Mouse (Mus musculus) E14TG2a.4 (cell line): Measurements from ENCODE around the gene Pdzd11.

Experiments used
- H3K27me3 ChIP-seq: 2 replicates; pipeline ENCODE4 v1.6.1; 2014; ENCODE audit warnings: low read length, control low read depth; ENCODE audit not compliant: insufficient read depth
- H3K36me3 ChIP-seq: 2 replicates; pipeline ENCODE4 v1.6.1; 2014; ENCODE audit warnings: low read length, control low read depth; ENCODE audit not compliant: insufficient read depth
- H3K4me1 ChIP-seq: replicated peaks from 2 replicates; pipeline ENCODE4 v1.6.1; 2014; ENCODE audit warnings: low read depth, low read length, control low read depth
- H3K4me3 ChIP-seq: replicated peaks from 2 replicates; pipeline ENCODE4 v1.5.1; 2014; ENCODE audit warnings: mild to moderate bottlenecking, low read length
- H3K9me3 ChIP-seq: 2 replicates; pipeline ENCODE4 v1.6.1; 2014; ENCODE audit warnings: low read length, control low read depth
- CTCF ChIP-seq: conservative IDR thresholded peaks from 2 replicates; pipeline ENCODE4 v1.5.1; 2014; ENCODE audit warnings: low read length
- NANOG ChIP-seq: IDR thresholded peaks from 2 replicates; pipeline ENCODE4 v1.6.1; 2014; ENCODE audit warnings: borderline replicate concordance, low read length, mixed read lengths
- POU5F1 ChIP-seq: IDR thresholded peaks from 2 replicates; pipeline ENCODE4 v1.6.1; 2014; ENCODE audit warnings: low read length, borderline replicate concordance

Gene Pdzd11

GRCm38 (mm10) chrX:100625802-100626793, at the start of gene Pdzd11:
TSS of gene Pdzd11 (minus strand) at chrX:100626568.
- Histone ChIP-seq H3K9me3 (no peaks in the 10 kb centered on the region), H3K4me1 (peaks cover 13% of the 10 kb centered on the region; the same call in 1 of the 2 replicates), H3K27me3 (no peaks in the 10 kb centered on the region), H3K4me3 (peak within 1 kb of the TSS; percentile 88), H3K36me3 (peaks cover 37% of the 10 kb centered on the region)
- TF ChIP-seq CTCF (no peak), POU5F1 (no peak)

GRCm38 (mm10) chrX:100664825-100665224, 38.5 kb upstream of the Pdzd11 start:
- Histone ChIP-seq H3K9me3 (no peaks in the 10 kb centered on the region), H3K27me3 (no peaks in the 10 kb centered on the region), H3K4me3 (no peak overlapping the region), H3K36me3 (peaks cover 23% of the 10 kb centered on the region), H3K4me1 (no peaks in the 10 kb centered on the region)
- TF ChIP-seq NANOG = no peak
- no peak for TF ChIP-seq CTCF
- TF ChIP-seq POU5F1 = no peak

GRCm38 (mm10) chrX:100652848-100653247, 26.5 kb upstream of the Pdzd11 start:
- no peaks in the 10 kb centered on the region for H3K27me3 ChIP-seq
- TF ChIP-seq CTCF (no peak; the same call in 1 of the 2 replicates), NANOG (no peak), POU5F1 (no peak)
- H3K9me3 ChIP-seq = no peaks in the 10 kb centered on the region
- peaks cover 10% of the 10 kb centered on the region; the same call in 1 of the 2 replicates for H3K36me3 ChIP-seq
- H3K4me1 ChIP-seq = no peaks in the 10 kb centered on the region
- H3K4me3 ChIP-seq = no peak overlapping the region

- H3K27me3 ChIP-seq = no peaks in the 10 kb centered on the region
- no peaks in the 10 kb centered on the region for H3K9me3 ChIP-seq
- peaks cover 80% of the 10 kb centered on the region for H3K36me3 ChIP-seq
Observed at GRCm38 (mm10) chrX:100638477-100638876, 12.1 kb upstream of the Pdzd11 start.

GRCm38 (mm10) chrX:100629076-100629475, 2.7 kb upstream of the Pdzd11 start:
- Histone ChIP-seq H3K27me3 (no peaks in the 10 kb centered on the region), H3K36me3 (peaks cover 31% of the 10 kb centered on the region), H3K9me3 (no peaks in the 10 kb centered on the region), H3K4me3 (no peak overlapping the region), H3K4me1 (peaks cover 13% of the 10 kb centered on the region; the same call in 1 of the 2 replicates)
- TF ChIP-seq NANOG = no peak
- TF ChIP-seq CTCF = no peak
- no peak for TF ChIP-seq POU5F1

More at GRCm38 (mm10) chrX:100638477-100638876, 12.1 kb upstream of the Pdzd11 start:
- Histone ChIP-seq H3K4me3 (no peak overlapping the region), H3K4me1 (no peaks in the 10 kb centered on the region)
- TF ChIP-seq NANOG (no peak), POU5F1 (no peak), CTCF (no peak)

GRCm38 (mm10) chrX:100625546-100625801, 894 bp downstream of the Pdzd11 start, which contains the start of gene Kif4:
TSS of gene Kif4 (plus strand) at chrX:100625737.
- Histone ChIP-seq H3K4me3 (peak within 1 kb of the TSS; percentile 88), H3K27me3 (no peaks in the 10 kb centered on the region), H3K9me3 (no peaks in the 10 kb centered on the region), H3K36me3 (peaks cover 37% of the 10 kb centered on the region), H3K4me1 (peaks cover 13% of the 10 kb centered on the region; the same call in 1 of the 2 replicates)
- TF ChIP-seq CTCF (no peak), NANOG (no peak), POU5F1 (no peak)

- peaks cover 13% of the 10 kb centered on the region; the same call in 1 of the 2 replicates for H3K4me1 ChIP-seq
- TF ChIP-seq CTCF (no peak), POU5F1 (no peak), NANOG (no peak)
- peaks cover 37% of the 10 kb centered on the region for H3K36me3 ChIP-seq
- H3K27me3 ChIP-seq = no peaks in the 10 kb centered on the region
- H3K9me3 ChIP-seq = no peaks in the 10 kb centered on the region
- peak overlapping the region; percentile 88 for H3K4me3 ChIP-seq
Observed at GRCm38 (mm10) chrX:100625146-100625545, 1.2 kb downstream of the Pdzd11 start.

- TF ChIP-seq CTCF = no peak
- no peak for TF ChIP-seq POU5F1
- TF ChIP-seq NANOG = no peak
- Histone ChIP-seq H3K4me3 (no peak overlapping the region), H3K9me3 (no peaks in the 10 kb centered on the region), H3K4me1 (peaks cover 11% of the 10 kb centered on the region; the same call in 1 of the 2 replicates), H3K27me3 (no peaks in the 10 kb centered on the region), H3K36me3 (peaks cover 37% of the 10 kb centered on the region)
Observed at GRCm38 (mm10) chrX:100624242-100624641, 2.1 kb downstream of the Pdzd11 start.

- Histone ChIP-seq H3K9me3 (no peaks in the 10 kb centered on the region), H3K27me3 (no peaks in the 10 kb centered on the region), H3K4me1 (peaks cover 21% of the 10 kb centered on the region), H3K36me3 (peaks cover 29% of the 10 kb centered on the region), H3K4me3 (no peak overlapping the region)
- no peak for TF ChIP-seq NANOG
- TF ChIP-seq CTCF = no peak
- no peak for TF ChIP-seq POU5F1
Observed at GRCm38 (mm10) chrX:100621366-100621765, 5.0 kb downstream of the Pdzd11 start.
